Mouse (Mus musculus) adipocyte (in vitro differentiated cells): Measurements from ENCODE around the gene Rpp38.

Source experiments
- DNase-seq: peaks from one replicate; pipeline ENCODE4 v3.0.0-alpha.2; 2016; ENCODE audit warnings: low spot score

The Rpp38 gene

GRCm38 (mm10) chr2:3285709-3286108 is 46.7 kb downstream of the Rpp38 start:
- DNase-seq, result no peak

- no peak for DNase-seq
These were observed 47.3 kb downstream of the Rpp38 start for GRCm38 (mm10) chr2:3285181-3285530.

DNA sequence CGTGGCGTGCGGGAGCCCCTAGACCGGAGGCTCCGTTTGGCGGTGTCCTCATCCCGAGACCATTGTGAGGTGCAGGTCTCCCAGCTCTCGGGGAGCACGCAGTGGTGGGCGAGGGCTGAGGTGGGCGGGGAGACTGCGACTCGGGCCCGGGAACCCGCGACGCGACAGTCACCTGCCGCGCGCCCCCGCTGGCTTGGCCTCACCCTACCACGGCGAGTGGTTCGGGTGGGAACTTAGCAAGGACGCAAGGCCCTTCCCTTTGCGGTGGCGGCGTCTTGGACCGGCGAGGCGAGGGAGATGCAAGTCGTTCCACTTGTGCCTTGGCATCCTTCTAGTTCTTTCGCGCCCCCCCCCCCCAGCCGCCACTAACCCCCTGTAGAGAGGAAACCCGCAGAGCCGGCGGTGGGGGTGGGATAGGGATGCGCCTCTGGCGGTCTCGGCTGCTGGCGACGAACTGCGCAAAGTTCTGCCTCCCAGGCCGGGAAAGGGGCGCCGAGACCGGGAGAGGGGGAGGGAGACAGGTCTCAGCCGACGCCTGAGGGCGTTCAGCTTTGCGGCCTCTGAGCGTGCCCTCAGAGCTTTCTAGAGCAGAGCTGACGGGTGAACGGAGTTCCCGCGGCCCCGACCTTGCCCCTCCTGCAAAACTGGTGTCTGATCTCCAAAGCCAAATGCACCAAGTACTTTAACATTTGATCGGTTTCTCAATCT is 47.8 kb downstream of the Rpp38 start:
- peak; percentile 56 for DNase-seq

DNA sequence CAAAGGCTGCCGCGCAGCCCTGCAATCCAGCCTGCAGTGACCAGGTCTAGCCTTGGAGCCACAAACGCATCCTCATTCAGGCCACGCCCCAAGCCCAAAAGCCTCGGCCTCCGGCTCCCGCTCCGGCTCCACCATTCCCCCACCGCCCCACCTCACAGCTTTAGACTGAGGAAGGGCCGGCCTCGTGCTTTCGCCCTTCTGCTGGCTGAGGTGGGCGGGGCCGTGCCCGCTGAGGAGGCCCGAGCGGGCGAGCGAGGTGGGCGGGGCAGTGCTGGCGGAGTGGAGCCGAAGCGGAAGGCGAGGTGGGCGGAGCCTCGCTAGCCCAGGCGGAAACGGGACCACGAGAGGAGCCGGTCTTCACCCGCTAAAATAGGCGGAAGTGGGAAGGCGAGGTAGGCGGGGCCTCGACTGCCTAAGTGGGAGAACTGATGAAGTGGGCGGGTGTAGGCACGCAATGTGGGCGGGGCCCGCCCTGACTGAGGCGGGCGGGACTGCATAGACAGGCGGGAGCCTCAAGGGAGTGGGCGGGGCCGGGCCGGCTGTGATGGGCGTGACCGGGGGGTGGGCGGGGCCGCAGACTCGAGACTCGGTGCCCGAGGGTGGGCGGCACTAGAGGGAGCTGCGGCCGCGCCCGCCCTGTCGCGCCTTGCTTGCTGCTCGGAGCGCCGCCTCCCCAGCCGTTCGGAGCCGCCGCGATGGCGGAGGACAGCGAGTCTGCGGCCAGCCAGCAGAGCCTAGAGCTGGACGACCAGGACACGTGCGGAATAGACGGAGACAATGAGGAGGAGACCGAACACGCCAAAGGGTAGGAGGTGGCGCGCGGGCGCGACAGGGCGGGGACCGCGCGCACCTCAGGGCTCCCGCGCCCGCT is 48.6 kb downstream of the Rpp38 start, which contains the start of gene Nmt2:
Gene Nmt2, plus strand, starts transcription at position 611 of the 871 bp plus-strand sequence.
- DNase-seq, result peak; percentile 100

DNA sequence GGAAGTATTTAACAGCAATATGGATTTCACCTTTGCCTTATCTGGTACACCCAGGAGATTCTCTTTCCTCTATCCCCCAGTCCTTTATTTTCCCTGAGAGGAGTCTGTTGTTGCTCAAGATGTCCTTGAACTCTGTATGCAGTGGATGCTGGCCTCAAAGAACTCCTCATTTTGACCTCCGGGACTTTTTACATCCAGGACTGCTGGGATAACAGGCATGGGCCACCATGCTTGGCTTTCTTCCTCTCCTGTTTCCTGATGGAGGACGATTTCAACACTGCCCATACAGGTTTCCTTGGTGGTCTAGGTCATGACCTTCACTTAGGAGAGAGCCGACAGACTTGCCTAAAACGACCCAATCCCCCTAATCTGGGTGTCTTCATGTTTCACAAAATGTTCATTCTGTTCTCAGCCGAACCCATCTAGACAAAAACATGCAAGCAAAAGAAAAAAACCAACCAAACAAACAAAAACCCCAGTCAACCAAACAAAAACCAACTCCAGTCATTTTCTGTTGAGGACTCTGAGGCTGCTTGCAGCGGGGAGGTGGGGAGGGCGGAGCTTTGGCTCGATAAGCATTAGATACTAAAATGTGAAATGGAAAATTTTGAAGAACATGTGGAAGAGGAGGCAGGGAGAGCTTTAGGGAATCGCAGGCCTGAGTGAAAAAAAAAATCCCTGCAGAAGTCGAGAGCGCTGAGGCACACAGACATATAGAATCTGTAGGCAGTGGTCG is 49.4 kb downstream of the Rpp38 start:
- DNase-seq, result no peak

DNA sequence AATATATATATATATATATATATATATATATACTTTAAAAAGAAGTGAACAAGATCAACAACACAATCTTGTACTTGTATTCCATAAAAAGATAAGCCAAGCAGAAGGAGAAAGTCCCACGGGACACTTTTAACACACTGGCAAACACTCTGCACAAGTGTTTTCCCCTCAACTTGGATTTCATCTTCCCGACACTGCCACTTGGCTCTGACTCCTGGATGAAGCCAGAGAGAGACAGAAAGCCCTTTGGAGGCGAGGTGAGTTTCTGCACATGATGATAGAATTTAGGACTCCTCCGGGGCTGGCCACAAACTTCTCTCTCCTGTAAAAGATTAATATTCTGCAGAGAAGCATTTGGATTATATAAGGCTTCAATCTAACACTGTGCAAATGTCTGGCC is 51.1 kb downstream of the Rpp38 start:
- no peak for DNase-seq
